Mouse (Mus musculus): ENCODE results near the gene Hacd3. TPM values are rescaled to one million over a fixed set of nuclear protein-coding genes. Genes with fewer than 3 reads are reported as not detected.

The Hacd3 gene
- 13.7 TPM for polyA plus RNA-seq (2012; fragmentation: generic; extraction: Trizol)

- TF ChIP-seq USF1 (IDR thresholded peaks at IDR 0.05; ENCODE audit: low read depth) (peak; percentile 80), CEBPB (IDR thresholded peaks at IDR 0.05; ENCODE audit: insufficient read depth, poor library complexity, severe bottlenecking) (no peak), MYOD1 (IDR thresholded peaks at IDR 0.05; ENCODE audit: control insufficient read depth in 1 of 3, insufficient read length in 2 of 3, low read depth in 2 of 3) (peak in 1 of 3 experiments; percentile 17), POLR2A (IDR thresholded peaks at IDR 0.05; ENCODE audit: insufficient read length, low read depth) (peak; percentile 99), MAX (IDR thresholded peaks at IDR 0.05; ENCODE audit: low read depth) (no peak), POLR2AphosphoS2 (IDR thresholded peaks at IDR 0.05; ENCODE audit: insufficient read length, low read depth) (peak; percentile 96), TCF3 (IDR thresholded peaks at IDR 0.05; ENCODE audit: insufficient read length, low read depth) (no peak), TCF12 (IDR thresholded peaks at IDR 0.05; ENCODE audit: insufficient read depth, poor library complexity, severe bottlenecking) (no peak)
- H3K27me3 ChIP-seq (ENCODE audit: control insufficient read depth, insufficient read depth, insufficient read length) = no peaks in the 10 kb centered on the region
- no peaks in the 10 kb centered on the region for H3K36me3 ChIP-seq (ENCODE audit: control insufficient read depth, insufficient read depth)
- H3K79me2 ChIP-seq (ENCODE audit: control insufficient read depth, insufficient read depth) = peaks cover 39% of the 10 kb centered on the region
- H3K4me2 ChIP-seq (ENCODE audit: low read depth) = peak within 1 kb of the TSS; percentile 95
- peak within 1 kb of the TSS; percentile 61 for H3K4me3 ChIP-seq
- peak within 1 kb of the TSS; percentile 28 for H3ac ChIP-seq (ENCODE audit: control insufficient read depth, insufficient read length)
These were observed at the start of gene Hacd3 for GRCm38 (mm10) chr9:65020991-65021886. TSS of gene Hacd3 (minus strand) at chr9:65021693.

DNA sequence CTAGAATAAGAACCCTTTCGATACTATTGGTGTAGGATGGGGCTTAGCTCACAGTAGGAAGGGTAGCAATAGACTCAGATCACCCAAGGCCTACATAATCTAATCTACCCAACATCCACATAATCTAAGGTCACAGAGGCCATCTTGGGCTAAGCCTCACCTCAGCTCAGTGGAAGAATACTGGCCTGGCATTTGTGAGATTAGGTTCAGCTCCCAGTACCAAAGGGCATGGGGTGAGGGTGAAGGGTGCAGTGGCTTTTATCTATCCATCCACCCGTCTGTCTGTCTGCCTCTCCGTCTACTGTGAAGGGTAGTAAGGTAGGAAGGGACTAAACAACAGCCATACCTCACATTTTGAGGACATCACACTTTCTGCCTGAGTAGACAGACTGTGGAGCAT is 49.1 kb upstream of the Hacd3 start:
- H3K4me2 ChIP-seq (ENCODE audit: low read depth) = no peak overlapping the region
- no peaks in the 10 kb centered on the region for H3K79me2 ChIP-seq (ENCODE audit: control insufficient read depth, insufficient read depth)
- no peak overlapping the region for H3ac ChIP-seq (ENCODE audit: control insufficient read depth, insufficient read length)
- peaks cover 20% of the 10 kb centered on the region for H3K36me3 ChIP-seq (ENCODE audit: control insufficient read depth, insufficient read depth)
- H3K27me3 ChIP-seq (ENCODE audit: control insufficient read depth, insufficient read depth, insufficient read length) = no peaks in the 10 kb centered on the region
- H3K4me3 ChIP-seq = no peak overlapping the region
- TF ChIP-seq REST (IDR thresholded peaks at IDR 0.05; ENCODE audit: insufficient read depth, insufficient read length) = no peak
- TF ChIP-seq POLR2AphosphoS2 (IDR thresholded peaks at IDR 0.05; ENCODE audit: insufficient read length, low read depth) = no peak
- no peak for TF ChIP-seq TCF3 (IDR thresholded peaks at IDR 0.05; ENCODE audit: insufficient read length, low read depth)
- no peak for TF ChIP-seq USF1 (IDR thresholded peaks at IDR 0.05; ENCODE audit: low read depth)
- TF ChIP-seq TCF12 (IDR thresholded peaks at IDR 0.05; ENCODE audit: insufficient read depth, poor library complexity, severe bottlenecking) = no peak
- no peak for TF ChIP-seq POLR2A (IDR thresholded peaks at IDR 0.05; ENCODE audit: insufficient read length, low read depth)
- no peak for TF ChIP-seq MYOG (IDR thresholded peaks at IDR 0.05; ENCODE audit: control insufficient read depth in 1 of 3, insufficient read depth in 1 of 3, insufficient read length in 2 of 3, low read depth in 2 of 3)

DNA sequence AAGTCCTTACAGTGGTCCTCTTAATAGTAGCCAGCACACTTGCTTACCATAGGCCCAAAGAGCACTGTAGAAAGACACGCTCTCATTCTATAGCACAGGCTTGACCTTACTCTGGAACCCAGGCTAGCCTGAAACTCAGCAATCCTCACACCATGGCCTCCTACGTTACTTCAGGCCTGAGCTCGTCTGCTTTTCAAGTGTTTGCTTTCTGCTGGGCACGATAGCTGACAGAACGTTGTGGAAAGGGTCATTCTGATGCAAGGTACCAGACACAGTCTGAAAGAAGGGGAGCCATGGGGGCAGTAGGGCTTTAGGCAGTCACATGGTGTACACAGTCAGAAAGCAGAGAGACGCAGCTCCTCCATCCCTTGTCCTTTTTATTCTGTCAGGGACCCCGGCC is 42.8 kb upstream of the Hacd3 start:
- no peak overlapping the region for H3ac ChIP-seq (ENCODE audit: control insufficient read depth, insufficient read length)
- TF ChIP-seq POLR2AphosphoS2 (IDR thresholded peaks at IDR 0.05; ENCODE audit: insufficient read length, low read depth) = no peak
- no peak for TF ChIP-seq USF1 (IDR thresholded peaks at IDR 0.05; ENCODE audit: low read depth)
- TF ChIP-seq POLR2A (IDR thresholded peaks at IDR 0.05; ENCODE audit: insufficient read length, low read depth) = no peak
- no peak for TF ChIP-seq TCF3 (IDR thresholded peaks at IDR 0.05; ENCODE audit: insufficient read length, low read depth)
- no peak for TF ChIP-seq MAX (IDR thresholded peaks at IDR 0.05; ENCODE audit: low read depth)
- no peak for TF ChIP-seq SRF (IDR thresholded peaks at IDR 0.05; ENCODE audit: control insufficient read depth, insufficient read length, low read depth)
- no peak for TF ChIP-seq TCF12 (IDR thresholded peaks at IDR 0.05; ENCODE audit: insufficient read depth, poor library complexity, severe bottlenecking)
- no peak for TF ChIP-seq CEBPB (IDR thresholded peaks at IDR 0.05; ENCODE audit: insufficient read depth, poor library complexity, severe bottlenecking)
- TF ChIP-seq REST (IDR thresholded peaks at IDR 0.05; ENCODE audit: insufficient read depth, insufficient read length) = no peak
- no peak for TF ChIP-seq MYOD1 (IDR thresholded peaks at IDR 0.05; ENCODE audit: control insufficient read depth in 1 of 3, insufficient read length in 2 of 3, low read depth in 2 of 3)
- no peak for TF ChIP-seq MYOG (IDR thresholded peaks at IDR 0.05; ENCODE audit: control insufficient read depth in 1 of 3, insufficient read depth in 1 of 3, insufficient read length in 2 of 3, low read depth in 2 of 3)
- TF ChIP-seq E2F4 (IDR thresholded peaks at IDR 0.05; ENCODE audit: insufficient read depth) = no peak

DNA sequence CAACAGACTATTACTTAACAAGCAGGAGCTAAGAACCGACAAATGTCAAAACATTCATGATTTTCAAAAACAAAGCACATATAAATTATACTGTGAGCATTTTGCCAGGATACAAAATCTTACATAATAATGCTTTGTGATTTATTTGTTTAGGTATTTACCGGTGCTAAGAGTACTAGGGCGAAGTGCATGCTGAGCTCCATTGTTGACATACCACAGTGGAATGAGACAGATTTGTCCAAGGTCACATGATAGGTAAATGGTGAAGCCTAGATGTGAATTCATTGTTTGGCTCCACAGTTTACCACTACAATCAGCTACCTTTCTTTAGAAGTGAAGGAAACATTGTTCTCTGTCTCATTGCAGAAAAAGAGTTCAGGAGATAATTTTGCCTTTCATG is 29.5 kb upstream of the Hacd3 start:
- Histone ChIP-seq H3K4me3 (no peak overlapping the region), H3K27me3 (ENCODE audit: control insufficient read depth, insufficient read depth, insufficient read length) (no peaks in the 10 kb centered on the region), H3ac (ENCODE audit: control insufficient read depth, insufficient read length) (no peak overlapping the region), H3K36me3 (ENCODE audit: control insufficient read depth, insufficient read depth) (peaks cover 50% of the 10 kb centered on the region), H3K4me2 (ENCODE audit: low read depth) (no peak overlapping the region), H3K79me2 (ENCODE audit: control insufficient read depth, insufficient read depth) (no peaks in the 10 kb centered on the region)
- TF ChIP-seq POLR2A (IDR thresholded peaks at IDR 0.05; ENCODE audit: insufficient read length, low read depth) = no peak
- TF ChIP-seq REST (IDR thresholded peaks at IDR 0.05; ENCODE audit: insufficient read depth, insufficient read length) = no peak
- no peak for TF ChIP-seq POLR2AphosphoS2 (IDR thresholded peaks at IDR 0.05; ENCODE audit: insufficient read length, low read depth)
- TF ChIP-seq TCF12 (IDR thresholded peaks at IDR 0.05; ENCODE audit: insufficient read depth, poor library complexity, severe bottlenecking) = no peak
- no peak for TF ChIP-seq MYOG (IDR thresholded peaks at IDR 0.05; ENCODE audit: control insufficient read depth in 1 of 3, insufficient read depth in 1 of 3, insufficient read length in 2 of 3, low read depth in 2 of 3)
- no peak for TF ChIP-seq MYOD1 (IDR thresholded peaks at IDR 0.05; ENCODE audit: control insufficient read depth in 1 of 3, insufficient read length in 2 of 3, low read depth in 2 of 3)
- TF ChIP-seq TCF3 (IDR thresholded peaks at IDR 0.05; ENCODE audit: insufficient read length, low read depth) = no peak
- TF ChIP-seq SRF (IDR thresholded peaks at IDR 0.05; ENCODE audit: control insufficient read depth, insufficient read length, low read depth) = no peak
- no peak for TF ChIP-seq E2F4 (IDR thresholded peaks at IDR 0.05; ENCODE audit: insufficient read depth)
- no peak for TF ChIP-seq MAX (IDR thresholded peaks at IDR 0.05; ENCODE audit: low read depth)
- TF ChIP-seq CEBPB (IDR thresholded peaks at IDR 0.05; ENCODE audit: insufficient read depth, poor library complexity, severe bottlenecking) = no peak
- TF ChIP-seq USF1 (IDR thresholded peaks at IDR 0.05; ENCODE audit: low read depth) = no peak

More for the DNA sequence above, 42.8 kb upstream of the Hacd3 start:
- Histone ChIP-seq H3K4me3 (no peak overlapping the region), H3K36me3 (ENCODE audit: control insufficient read depth, insufficient read depth) (peaks cover 24% of the 10 kb centered on the region), H3K79me2 (ENCODE audit: control insufficient read depth, insufficient read depth) (no peaks in the 10 kb centered on the region), H3K4me2 (ENCODE audit: low read depth) (no peak overlapping the region), H3K27me3 (ENCODE audit: control insufficient read depth, insufficient read depth, insufficient read length) (no peaks in the 10 kb centered on the region)
